Mouse (Mus musculus) left cerebral cortex, adult 11 months (tissue): Measurements from ENCODE around the gene Mapkbp1.

Experiments used
- DNase-seq: peaks from one replicate; pipeline ENCODE4 v3.0.0; 2022; ENCODE audit warnings: low spot score

The Mapkbp1 gene

DNA sequence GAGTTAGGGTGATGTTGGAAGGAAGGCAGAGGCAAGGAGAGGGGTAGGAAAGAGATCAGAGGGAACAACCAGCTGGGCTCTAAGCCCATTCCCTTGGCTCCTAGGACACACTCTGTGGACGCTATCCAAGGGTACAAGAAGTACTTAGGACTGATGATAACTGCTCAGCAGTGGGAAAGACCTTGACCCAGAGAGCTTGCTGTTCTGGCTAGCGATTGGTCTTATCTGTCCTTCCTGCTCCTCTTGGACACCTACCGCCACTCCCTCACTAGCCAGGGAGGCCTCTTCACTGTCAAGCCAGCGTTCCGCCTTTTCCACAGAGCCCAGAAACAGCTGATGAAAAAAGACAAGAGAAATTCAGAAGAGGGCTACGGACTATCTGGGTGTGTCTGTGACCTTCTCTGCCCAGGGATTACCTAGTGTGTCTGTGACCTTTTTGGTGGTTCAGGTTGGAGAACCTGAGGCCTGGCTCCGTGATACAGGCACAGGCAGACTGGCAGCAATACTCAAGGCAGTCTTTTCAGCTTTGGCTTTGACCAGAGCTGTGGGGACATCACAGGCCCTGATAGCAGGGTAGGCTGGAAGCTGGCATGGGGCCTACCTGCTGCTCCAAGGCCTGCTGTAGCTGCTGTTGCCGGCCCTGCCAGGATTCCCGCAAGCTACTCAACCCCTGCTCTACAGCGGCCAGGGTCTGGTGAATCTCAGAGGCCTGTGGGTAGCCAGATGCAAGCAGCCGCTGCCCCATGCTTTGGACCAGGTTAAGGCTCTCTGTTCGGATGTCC lies 82.5 kb downstream of the Mapkbp1 start:
- no peak for DNase-seq

DNA sequence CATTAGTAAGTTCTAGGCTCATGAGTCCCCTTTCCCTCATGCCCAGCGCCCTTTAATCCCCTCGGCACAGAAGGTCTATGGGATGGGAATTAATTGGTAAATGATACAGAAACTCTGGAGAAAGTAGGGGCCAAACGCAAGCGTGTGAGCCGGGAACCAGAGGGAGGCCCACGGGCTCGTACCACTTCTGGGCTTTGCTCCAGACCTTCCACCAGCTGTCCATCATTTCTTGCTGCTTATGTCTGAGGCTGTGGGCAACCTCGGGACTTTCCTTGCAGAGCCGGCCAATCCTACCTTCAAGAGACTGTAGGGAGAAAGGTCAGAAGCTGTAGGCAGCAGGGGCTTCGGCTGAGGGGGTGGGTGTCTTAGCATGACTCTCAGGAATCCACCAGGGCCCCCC lies 83.4 kb downstream of the Mapkbp1 start:
- DNase-seq = no peak

DNA sequence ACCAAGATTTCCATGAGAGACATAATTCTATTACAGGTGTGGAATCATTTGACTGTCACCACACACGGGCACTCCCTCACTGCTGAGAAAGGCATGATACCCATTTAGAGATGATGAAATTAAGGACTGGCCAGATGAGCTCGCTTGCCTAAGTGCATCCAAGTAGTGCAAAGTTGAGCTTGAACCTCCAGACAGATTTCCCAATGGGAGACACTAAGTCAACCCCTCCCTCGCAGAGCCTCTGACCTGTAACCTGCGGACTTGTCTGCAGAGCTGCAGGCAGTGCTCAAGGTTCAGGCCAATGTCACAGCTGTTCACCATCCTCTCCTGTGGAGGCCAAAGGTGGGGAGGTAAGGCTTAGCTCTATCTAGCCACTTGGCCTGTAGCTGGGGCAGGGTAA lies 86.3 kb downstream of the Mapkbp1 start:
- no peak for DNase-seq

DNA sequence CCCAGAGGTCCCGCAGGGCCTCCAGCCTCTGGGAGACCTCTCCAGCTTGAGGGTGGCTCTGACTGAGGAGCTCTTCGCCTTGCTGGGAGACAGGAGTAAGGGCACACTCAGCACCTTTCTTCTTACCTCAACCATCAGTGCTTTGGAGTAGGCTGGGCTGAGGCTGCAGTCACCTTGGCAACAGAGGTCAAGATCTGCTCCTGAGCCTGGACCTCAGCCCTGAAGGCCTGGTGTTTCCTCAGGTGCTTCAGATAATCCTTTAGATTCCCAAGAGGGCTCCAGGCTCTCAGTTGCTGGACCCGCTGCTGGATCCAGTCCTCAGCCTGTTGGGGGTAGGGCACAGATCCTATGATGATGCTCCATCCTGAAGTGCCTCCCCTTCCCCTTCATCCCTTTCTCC lies 87.0 kb downstream of the Mapkbp1 start:
- DNase-seq = no peak

DNA sequence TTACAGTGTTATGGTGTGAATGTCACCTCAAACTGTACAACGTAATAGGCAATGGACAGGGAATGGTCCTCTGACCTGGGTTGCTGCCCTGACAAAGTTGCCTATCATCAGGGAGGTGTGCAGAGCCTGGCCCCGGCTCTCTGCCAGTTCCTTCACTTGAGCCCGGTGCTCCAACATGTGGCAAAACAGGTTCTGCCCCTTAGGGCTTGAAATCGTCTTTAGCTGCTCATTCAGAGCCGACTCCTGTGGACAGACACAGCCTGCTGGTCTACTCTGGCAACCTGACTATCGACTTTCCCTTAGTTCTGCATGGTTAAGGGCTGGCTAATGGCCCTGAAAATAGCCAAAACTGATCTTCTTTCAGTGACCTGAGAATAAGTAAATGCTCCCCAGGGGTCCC lies 87.7 kb downstream of the Mapkbp1 start:
- DNase-seq = no peak

DNA sequence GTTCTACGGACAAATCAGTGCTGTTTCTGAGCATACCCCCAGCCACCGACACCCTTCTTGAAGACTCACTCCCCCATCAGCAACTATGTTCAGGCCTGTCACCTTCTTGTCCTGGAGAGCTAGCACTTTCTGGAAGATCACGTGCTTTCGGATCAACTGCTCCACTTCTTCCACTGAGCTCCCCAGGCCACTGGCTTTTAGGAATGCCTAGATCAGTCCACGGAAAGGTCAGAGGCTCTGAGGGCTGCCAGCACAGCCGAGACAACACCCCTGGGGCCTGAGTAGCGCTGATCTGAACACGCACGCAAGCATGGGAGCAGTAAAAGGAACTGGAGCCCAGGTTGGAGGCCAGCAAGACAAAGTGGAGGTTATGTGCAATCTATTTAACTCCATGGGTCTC lies 88.2 kb downstream of the Mapkbp1 start:
- no peak for DNase-seq

DNA sequence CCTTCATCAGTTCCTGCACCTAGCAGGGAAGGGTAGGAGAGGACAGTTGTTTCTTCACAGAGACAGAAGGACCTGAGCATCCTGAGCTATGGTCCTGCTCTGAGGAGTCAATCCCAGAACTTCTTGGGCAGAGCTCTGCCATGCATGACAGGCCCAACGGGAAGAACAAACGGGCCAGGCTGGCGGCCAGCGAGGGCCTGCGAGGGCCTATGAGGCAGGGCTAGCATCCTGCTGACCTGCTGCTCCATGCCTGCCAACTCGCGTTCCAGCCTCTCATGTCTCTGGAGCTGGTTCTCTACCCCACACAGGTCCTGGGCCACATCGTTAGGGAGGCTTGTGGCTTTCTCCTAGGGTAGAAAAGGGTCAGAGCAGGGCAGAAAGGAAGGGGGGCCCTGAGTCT lies 89.7 kb downstream of the Mapkbp1 start:
- DNase-seq = no peak

DNA sequence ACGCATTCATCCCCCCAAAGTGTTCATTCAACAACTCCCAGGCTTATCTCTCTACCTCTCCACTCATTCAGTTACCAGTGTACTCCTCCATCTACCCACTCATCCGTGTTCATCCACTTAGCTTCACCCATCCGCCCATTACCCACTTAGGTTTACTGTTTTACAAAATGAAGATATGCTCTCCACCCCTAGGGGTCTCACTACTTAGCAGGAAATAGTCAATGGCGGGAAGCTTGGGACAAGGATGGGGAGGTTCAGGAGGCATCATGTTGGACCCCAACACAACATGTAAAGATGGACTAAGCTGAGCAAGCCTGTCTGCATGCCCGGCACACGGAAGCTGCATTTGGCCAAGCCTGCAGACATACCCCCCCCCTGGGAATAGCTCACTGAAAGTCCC lies 92.1 kb downstream of the Mapkbp1 start:
- no peak for DNase-seq

DNA sequence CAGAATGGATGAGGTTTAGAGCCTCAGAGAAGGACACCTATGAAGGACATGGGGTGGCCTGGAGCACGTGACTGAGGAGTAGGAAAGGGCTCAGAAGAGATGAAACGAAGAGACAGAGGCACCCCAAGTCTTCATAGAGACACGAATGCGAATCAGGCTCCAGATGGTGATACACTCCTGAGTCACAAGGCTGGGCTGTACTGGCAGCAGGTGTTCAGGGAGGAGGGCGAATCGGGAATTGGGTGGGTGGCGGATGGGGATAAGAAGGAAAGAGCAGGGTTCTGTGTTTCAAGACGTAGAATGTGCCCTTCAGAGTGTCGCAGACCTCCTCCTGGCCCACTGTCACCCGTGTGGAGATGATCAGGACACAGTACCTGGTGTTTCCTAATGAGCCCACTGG lies 92.7 kb downstream of the Mapkbp1 start:
- DNase-seq = no peak

DNA sequence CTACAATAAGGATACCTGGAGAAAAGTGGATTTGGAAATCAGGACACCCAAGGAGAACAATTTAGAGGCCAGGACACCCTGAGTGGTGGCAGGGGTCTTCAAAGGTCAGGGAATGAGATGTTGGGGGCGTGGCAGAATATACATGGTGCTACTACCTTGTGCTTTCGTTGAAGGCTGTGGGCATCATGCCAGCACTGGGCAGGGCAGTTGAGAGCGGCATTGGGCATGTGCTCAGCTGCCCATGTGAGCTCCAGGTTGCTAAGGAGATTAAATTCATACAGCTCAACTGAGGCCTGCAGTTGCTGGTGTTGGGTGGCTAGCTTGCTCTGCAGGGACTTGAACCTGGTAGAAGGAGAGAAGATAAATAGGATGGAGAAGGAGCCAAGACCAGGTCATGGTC lies 93.7 kb downstream of the Mapkbp1 start:
- no peak for DNase-seq

DNA sequence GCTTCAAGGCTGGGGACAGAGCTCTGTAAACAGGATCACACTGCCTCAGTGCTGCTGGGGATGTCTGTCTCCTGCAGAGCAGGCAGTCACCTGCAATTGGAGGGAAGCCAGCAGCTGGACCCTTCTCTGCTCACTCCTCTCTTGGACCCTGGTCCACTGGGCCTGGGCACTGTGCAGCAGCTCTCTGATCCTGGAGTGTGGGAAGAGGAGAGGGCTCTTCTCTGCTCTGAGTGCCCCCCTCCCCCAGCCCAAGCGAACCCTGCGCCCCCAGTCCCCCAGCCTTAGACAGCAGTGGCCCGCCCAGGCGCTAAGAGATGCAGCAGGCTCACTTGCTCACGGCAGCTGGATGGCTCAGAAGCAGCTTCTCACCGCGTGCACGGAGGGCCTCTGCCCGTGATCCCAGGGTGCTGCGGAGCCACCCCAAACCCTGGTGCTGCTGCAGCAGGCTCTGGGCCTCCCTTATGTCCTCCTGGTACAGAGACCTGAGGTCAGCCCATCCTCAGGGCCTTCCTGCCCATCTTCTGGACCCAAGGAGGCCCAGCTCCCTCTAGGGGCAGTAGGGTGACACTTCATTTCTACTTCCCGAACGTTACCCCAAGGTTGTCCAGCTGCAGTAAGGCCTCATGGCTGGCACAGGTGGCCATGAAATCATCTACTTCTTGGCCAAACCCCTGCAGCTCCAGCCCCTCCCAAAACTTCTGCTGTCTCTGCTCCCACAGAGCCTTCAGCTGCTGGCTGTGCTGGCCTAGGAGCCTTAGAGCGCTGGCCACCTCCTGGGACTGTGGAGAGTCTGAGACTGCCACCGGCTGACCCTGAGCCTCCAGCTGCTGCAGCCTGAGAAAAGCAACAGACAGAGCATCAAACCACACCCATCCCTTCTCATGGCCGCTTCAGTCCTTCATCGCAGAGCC lies 96.3 kb downstream of the Mapkbp1 start:
- DNase-seq = no peak

DNA sequence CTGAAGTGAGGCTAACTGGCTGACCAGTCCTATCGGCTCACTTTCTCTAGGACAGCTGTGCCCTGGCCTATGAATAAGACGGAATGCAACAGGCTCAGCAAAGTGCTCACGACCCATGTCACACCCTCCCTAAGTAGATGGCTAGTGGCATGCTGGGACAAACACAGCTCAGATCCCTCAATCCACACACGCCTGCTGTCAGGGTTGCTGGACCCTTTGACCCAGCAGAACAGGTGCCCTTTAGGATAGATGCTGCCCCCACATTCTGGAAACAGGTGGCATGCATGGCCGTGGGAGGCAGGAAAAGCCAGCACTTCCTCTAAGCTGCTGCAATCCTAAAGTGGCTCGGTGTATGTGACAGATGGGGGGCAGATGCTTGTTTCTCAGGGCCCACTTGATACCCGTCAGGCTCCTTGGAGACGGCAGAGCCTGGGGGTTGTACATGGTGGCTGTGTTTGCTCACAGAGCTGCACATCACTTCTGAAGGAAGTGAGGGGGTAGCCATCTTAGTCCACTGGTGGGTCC lies 97.0 kb downstream of the Mapkbp1 start:
- DNase-seq = peak; percentile 37

DNA sequence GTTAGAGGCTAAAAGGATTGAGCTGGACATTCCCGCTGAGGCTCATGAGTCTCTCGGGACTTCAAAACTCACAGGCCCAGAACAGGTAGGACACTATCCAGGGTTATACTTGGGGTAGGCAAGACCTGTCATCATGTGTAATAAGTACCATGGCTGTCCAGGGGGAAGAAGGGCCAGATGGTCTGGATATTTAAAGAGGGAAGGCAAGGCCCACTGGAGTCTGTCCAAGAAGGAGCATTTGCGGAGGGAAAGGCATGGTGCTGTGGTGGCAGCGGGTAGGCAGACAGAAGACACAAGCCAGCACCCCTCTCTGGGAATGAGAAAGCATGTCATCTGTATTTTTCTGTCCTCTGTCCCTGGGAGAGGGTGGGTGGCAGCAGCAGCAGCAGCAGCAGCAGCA lies 101.6 kb downstream of the Mapkbp1 start:
- DNase-seq = no peak

DNA sequence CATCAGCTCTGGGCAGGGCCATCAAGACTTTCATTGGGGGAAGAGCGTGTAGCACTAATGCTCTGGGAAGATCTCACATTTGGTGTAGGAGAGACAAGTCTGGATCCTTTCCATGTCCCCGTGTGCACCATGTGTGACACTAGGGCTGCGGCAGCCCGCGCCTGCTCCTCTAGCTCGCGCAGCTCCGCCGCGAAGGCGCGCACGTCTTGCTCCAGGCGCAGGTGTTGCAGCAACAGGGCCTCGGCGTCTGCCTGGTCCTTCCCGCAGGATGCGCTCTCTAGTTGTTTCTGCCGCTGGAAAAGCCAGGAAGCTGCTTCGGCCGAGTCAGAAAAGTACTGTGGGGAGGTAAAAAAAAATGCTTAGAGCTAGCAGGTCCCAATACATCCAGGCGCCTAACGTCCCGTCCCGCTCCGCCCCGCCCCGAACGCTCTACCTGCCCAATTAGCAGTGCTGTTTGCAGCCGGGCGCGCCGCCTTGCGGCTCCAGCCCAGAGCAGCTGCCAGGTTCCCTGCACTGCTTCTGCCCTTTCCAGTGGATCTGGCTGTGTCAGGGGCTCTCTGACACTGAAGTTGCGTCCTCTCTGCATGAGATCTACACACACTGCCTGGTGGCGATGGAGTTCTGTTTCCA lies 103.7 kb downstream of the Mapkbp1 start:
- DNase-seq = peak; percentile 35
